Mouse (Mus musculus) urinary bladder, postnatal 10 days (tissue): ENCODE results near the gene Cenpb.

Source experiments
- DNase-seq: peaks from one replicate; pipeline ENCODE4 v3.0.0; 2022; ENCODE audit warnings: low spot score

Cenpb gene

DNA sequence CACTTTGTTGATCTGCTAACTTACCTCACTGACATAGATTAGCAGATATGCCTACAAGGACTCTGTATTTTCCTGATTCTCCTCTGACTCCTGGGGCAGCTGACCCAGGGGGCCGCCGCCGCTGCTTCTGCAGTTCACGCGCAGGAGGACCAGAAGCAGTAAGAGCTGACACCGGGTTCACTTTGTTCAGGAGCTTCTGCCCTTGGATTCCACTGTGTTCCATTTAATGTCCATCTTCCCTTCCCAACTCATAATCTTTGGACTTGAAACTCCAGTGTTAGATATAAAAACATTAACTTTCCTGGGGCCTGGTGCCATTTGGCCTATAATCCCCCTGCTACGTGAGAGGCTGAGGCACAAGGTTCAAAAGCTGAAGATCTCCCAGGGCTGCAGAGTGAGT lies 15.9 kb downstream of the Cenpb start:
- no peak for DNase-seq

- DNase-seq = no peak
Observed at GRCm38 (mm10) chr2:131160671-131161111, 19.2 kb downstream of the Cenpb start.

DNA sequence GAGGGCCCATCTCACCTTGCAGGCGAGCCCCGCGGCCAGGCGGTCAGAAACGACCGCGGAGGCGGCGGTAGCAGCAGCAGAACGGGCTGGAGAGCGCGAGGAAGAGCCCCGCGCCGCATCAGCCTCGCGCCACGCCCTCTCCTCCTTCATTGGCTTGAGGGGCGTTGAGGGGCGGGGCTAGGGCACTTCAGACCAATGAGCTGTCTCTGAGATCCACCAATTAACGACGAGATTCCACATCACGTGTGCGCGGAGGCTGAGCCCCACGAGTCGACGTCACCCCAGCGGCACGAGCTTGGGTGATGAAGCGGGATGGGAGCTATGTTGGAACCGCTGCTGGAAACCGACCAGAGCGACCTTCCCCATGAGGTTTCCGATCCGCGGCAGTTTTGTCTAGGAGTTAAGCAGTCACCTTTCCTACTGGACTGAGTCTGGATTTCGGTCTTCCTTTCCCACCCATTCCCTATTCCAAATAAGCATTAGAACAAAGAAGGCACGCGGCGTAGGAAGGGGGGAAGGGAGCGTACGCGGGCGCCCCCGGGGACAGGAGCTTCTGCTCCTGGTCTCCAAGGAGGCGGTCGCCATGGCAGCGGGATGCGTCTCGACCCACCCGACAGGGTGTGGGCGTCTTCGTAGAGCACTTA lies 19.8 kb downstream of the Cenpb start, which contains the start of gene 1700037H04Rik:
Gene 1700037H04Rik (minus strand): TSS at position 144 of the 644 bp plus-strand sequence.
- peak; percentile 82 for DNase-seq

DNA sequence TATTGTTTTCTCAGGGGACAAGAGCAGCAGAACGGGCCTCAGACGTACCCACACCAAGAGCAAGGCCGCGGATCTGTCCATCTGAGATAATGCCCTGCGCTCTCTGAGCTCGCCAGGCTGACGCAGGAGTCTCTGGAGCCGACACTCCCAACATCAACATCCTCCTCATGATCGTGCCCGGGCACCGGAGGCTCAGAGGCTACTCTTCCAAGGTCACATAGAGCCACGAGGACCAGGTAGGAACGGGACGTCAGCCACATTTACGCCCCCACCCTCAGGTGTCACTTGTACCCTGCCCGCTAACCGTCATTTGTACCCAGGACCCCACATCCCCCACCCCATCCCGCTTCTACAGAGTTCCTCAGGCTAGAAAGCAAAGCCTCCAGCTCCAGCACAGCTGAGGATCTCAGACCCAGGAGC lies 20.4 kb downstream of the Cenpb start:
- no peak for DNase-seq

GRCm38 (mm10) chr2:131156987-131157386 lies 22.9 kb downstream of the Cenpb start:
- no peak for DNase-seq

DNA sequence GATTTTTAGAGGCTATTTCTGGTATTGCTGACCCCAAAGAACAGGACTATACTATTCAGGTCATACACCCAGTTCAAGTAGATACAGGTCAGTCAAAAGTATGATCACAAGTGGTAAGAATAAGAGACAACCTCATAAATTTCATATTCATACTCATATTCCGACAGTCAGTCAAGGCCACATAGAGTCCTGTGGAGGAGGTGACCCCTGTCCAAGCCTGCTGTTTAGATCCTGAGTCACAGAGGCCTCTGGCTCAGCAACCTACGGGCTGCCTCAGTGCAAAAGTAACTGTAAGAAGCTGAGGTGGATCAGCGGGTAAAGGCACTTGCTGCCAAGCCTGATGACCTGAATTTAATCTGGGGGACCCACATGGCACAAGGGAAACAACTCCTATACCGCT lies 25.8 kb downstream of the Cenpb start:
- no peak for DNase-seq

GRCm38 (mm10) chr2:131152166-131152730 lies 27.6 kb downstream of the Cenpb start:
- no peak for DNase-seq

GRCm38 (mm10) chr2:131149254-131149578 lies 30.7 kb downstream of the Cenpb start:
- DNase-seq = no peak

DNA sequence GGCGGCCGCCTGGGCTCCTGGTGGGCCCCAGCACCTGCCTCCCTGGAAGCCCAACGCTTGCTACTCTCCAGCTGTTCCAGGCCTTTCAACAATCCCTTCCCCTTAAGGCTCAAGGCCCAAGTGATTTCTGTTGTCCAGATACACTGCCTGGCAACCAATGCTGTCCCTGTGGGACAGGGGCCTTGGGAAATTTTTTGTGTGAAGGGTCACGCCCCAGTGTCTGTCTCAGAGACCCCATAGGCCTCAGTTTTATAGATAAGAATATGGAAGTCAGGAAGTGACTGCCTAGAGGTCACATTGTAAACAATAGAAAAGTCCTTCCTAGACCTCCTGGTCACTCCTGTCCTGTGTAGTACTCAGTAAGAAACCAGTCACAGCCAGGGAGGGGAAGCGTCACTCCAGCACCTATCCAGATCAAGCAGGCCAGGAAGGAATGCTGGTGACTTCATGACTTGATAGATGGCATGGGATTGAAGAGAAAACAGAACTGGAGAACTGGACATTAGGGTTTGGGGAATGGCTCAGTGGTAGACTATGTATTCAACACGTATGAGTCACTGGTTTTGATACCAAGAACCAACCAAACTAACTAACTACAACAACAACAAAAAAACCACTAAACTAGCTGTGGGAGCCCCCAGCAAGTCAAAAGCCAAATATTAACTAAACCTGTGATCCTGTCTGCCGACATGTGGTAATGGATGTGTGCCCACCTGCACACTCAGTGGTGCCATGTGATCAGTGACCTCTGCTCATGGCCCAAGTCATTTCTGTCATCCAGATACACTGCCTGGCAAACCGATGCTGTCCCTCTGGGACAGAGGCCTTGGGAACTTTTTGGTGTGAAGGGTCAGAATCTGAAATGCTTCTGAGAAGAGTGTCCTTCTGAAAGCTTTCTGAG lies 31.3 kb downstream of the Cenpb start:
- no peak for DNase-seq

- DNase-seq = no peak
Observed at GRCm38 (mm10) chr2:131147043-131147365, 32.9 kb downstream of the Cenpb start.

DNA sequence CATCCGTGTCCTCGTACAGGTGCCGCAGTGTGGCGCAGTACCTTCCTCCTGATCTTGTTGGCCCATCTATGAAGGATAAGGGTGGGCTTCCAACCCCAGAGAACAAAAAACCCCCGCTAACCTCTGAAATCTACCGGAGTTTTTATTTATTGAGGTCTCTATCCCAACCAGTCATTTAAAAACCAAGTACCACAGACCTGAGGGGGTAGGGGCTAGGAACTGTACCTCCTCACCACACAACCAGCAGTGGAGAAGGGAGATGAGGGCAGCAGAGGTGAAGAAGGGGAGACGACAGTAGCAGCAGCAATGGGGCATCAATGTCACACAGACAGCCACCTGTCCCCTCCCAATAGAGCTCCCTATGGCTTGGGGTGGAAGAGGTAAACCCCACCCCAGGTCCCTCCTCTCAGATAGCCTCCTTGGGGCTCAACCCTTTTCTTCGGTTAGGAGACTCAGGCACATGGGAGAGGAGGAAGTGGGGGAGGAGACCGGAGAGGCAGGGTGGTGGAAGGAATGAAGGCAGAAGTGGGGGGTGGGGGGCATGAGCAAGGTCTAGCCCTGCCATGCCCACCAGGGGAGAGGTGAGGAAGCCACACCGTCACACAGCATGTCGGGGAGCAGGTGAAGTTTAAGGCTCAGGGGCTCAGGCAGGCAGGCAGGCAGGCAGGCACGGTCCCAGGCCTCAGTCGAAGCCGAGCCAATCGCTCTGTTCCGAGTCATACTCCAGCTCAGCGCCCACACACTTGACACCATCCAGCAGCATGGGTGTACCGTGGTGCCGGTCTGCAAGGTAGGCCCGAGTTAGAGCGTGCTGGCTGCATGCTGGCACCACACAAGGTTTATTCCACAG lies 33.4 kb downstream of the Cenpb start:
- no peak for DNase-seq

- DNase-seq = no peak
Observed at GRCm38 (mm10) chr2:131145536-131145935, 34.3 kb downstream of the Cenpb start.

DNA sequence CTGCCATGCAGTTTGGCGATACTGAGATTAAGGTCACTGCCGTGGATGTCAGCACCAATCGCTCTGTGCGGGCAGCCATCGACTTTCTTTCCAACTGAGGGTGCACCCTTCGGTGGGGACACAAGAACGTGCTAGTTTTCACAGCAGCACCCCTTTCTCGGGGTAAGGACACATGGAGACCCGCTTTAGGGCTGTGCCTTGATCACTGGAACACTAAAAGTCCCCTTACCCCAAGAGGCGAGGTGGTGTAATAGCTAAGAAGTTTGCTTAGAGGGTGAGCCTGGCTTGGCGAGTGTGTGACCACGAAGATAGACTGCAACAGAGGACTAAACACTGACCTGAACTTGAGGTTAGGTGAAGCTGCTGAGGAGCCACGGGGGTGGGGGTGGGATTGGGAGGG lies 34.7 kb downstream of the Cenpb start:
- no peak for DNase-seq

DNA sequence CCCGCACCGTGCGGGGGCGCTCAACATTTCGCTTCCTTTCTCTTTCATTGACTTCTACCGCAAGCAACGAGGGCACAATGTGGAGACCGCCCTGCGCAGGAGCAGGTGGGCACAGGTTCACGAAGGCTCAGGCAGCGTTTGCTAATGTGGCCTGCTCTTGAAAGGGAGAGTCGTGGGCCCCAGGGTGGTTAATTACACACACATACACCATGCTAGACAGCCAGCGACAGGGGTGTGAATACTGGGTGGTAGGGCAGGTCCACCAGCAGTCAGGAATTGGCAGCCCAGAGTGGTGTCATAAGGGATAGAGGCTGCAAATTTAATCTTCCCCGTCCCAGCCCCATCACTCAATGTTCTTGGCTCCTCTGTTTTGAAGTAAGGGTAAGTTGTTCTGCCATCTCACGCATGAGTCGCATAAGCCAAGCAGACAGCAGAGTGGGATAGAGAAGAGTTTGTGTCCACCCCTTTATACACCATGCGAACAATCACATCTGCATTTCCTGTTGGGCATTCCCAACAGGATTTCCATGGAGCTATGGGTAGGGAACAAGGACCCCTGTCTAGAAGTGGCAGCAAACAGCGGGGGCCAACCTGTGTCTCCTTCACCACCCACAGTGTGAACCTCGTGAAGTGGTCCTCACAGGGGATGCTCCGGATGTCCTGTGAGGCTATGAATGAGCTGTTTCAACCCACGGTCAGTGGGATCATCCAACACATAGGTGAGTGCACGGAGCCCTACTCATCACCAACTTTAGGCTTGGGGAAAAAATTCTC lies 36.7 kb downstream of the Cenpb start:
- no peak for DNase-seq

GRCm38 (mm10) chr2:131142592-131142991 lies 37.3 kb downstream of the Cenpb start:
- DNase-seq = peak; percentile 49

GRCm38 (mm10) chr2:131141336-131141986 lies 38.4 kb downstream of the Cenpb start:
- DNase-seq = no peak

DNA sequence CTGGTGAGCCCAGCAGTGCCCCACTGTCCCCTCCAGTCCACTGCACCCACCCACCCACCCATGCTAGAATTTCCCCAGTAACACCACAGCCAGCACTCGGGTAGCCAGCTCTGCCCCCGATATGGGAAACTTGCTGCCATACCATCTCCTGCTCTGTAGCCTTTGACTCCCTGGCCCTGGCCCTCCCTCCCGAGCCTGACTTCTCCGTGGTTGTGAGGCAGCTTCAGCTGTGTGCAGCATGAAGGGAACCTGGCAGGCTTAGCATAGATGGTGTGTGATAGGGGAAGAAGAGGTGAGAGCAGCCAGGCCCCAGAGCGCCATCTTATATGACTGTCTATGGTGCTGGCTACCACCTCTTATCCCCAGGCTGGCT lies 39.3 kb downstream of the Cenpb start:
- no peak for DNase-seq

GRCm38 (mm10) chr2:131139886-131140532 lies 39.9 kb downstream of the Cenpb start:
- no peak for DNase-seq

DNA sequence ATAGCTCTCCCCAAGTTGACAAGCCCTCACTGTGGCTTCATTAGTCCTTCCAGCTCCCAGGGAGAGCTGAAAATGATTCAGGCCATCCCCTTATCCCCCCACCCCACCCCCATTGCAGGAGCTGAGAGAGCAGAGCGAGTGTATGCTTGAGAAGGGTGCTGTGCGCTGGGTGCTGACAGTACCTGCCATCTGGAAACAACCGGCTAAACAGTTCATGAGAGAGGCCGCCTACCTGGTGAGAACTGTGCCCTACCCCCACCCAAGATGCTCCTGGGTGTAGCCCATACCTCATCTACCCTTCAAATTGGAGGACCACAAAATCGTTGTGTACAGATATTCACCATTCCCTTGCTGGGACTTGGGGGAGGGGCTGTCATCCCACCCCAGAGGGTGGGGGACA lies 40.6 kb downstream of the Cenpb start:
- peak; percentile 0 for DNase-seq

DNA sequence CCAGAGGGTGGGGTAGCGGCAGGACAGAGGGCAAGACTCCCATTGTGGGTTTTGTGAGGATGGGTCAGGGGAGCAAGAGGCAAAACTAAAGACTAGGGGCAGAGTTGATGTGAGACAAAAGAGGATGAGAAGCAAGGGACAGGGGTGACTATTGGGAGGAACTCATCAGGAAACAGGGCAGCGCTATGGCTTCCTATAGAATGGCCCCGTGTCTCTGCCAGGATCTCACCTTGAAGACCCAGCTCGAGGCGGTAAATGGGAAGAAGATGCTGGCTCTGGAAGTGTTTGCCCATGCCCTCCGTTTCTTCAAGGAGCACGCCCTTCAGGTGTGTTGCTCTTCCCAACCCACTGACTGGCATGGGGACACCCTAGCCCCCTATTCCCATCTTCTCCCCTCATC lies 41.1 kb downstream of the Cenpb start:
- DNase-seq = no peak

GRCm38 (mm10) chr2:131138296-131138695 lies 41.6 kb downstream of the Cenpb start:
- peak; percentile 7 for DNase-seq
